Mouse (Mus musculus) limb, embryonic 12.5 days (tissue): Measurements from ENCODE around the gene Cog5. TPM values are rescaled to one million over a fixed set of nuclear protein-coding genes. Genes with fewer than 3 reads are reported as not detected.

Experiments
- ATAC-seq: fragments of 200-750 bp; cut with Nextera tagmentation; 2 replicates; pipeline ENCODE4 v1.8.0; 2017; ENCODE audit warnings: low read depth, moderate TSS enrichment; ENCODE audit not compliant: insufficient number of reproducible peaks, insufficient read depth, low FRiP score, low TSS enrichment
- H3K27ac ChIP-seq: fragments of 300-500 bp; sonication (generic); 2 replicates; pipeline ENCODE4 v1.5.1; 2016; ENCODE audit warnings: mild to moderate bottlenecking, moderate library complexity
- H3K27me3 ChIP-seq: fragments of 300-500 bp; sonication (generic); 2 replicates; pipeline ENCODE4 v1.6.1; 2016; ENCODE audit warnings: mild to moderate bottlenecking, moderate library complexity
- H3K36me3 ChIP-seq: fragments of 300-500 bp; sonication (generic); 2 replicates; pipeline ENCODE4 v1.6.1; 2016; ENCODE audit warnings: mild to moderate bottlenecking, moderate library complexity
- H3K4me1 ChIP-seq: fragments of 300-500 bp; sonication (generic); replicated peaks from 2 replicates; pipeline ENCODE4 v1.6.1; 2016
- H3K4me2 ChIP-seq: fragments of 300-500 bp; sonication (generic); 2 replicates; pipeline ENCODE4 v1.6.1; 2016; ENCODE audit warnings: mild to moderate bottlenecking, moderate library complexity
- H3K4me3 ChIP-seq: fragments of 300-500 bp; sonication (generic); replicated peaks from 2 replicates; pipeline ENCODE4 v1.5.1; 2016; ENCODE audit warnings: mild to moderate bottlenecking
- H3K9ac ChIP-seq: fragments of 300-500 bp; sonication (generic); replicated peaks from 2 replicates; pipeline ENCODE4 v1.6.1; 2016; ENCODE audit warnings: mild to moderate bottlenecking, moderate library complexity
- H3K9me3 ChIP-seq: fragments of 300-500 bp; sonication (generic); 2 replicates; pipeline ENCODE4 v1.6.1; 2016; ENCODE audit warnings: mild to moderate bottlenecking, moderate library complexity
- WGBS: fragments of 180-500 bp; shearing (Covaris S2); methylation state at CpG from one replicate; pipeline ENCODE4 v1.1.7; 2016; 5-methylcytosine and 5-hydroxymethylcytosine counted together
- polyA plus RNA-seq: library from polyadenylated mRNA; unstranded; fragments of >200 nt; fragmentation: Nextera tagmentation; extraction: Ambion mirVana; gene quantifications from 2 replicates; pipeline ENCODE4 v1.2.1, GENCODE M21; 2016

The Cog5 gene
- polyA plus RNA-seq, 1 experiment from 2014 or later: 36.0 TPM

GRCm38 (mm10) chr12:31985738-31986137 is 331.1 kb downstream of the Cog5 start:
- Histone ChIP-seq H3K9ac (no peak overlapping the region), H3K9me3 (no peaks in the 10 kb centered on the region), H3K4me1 (no peaks in the 10 kb centered on the region; the same call in 1 of the 2 replicates), H3K27ac (no peak overlapping the region), H3K36me3 (no peaks in the 10 kb centered on the region), H3K4me2 (no peak overlapping the region), H3K4me3 (no peak overlapping the region), H3K27me3 (no peaks in the 10 kb centered on the region)
- WGBS: 91% methylated on average over 6 of the region's 6 CpGs
- ATAC-seq: no peak

GRCm38 (mm10) chr12:31986463-31986862 is 331.8 kb downstream of the Cog5 start:
- WGBS: 90% methylated on average over 2 of the region's 2 CpGs

More at GRCm38 (mm10) chr12:31986463-31986862, 331.8 kb downstream of the Cog5 start:
- Histone ChIP-seq H3K36me3 (no peaks in the 10 kb centered on the region), H3K4me1 (no peaks in the 10 kb centered on the region; the same call in 1 of the 2 replicates), H3K27me3 (no peaks in the 10 kb centered on the region), H3K9ac (no peak overlapping the region), H3K4me2 (no peak overlapping the region), H3K4me3 (no peak overlapping the region), H3K9me3 (no peaks in the 10 kb centered on the region), H3K27ac (no peak overlapping the region)
- no peak for ATAC-seq

Other genes starting within 250 kb of the Cog5 start
- 12.1 and 12.5 TPM in 2 replicates for gene Cbll1, start 155.3 kb upstream of the Cog5 start, polyA plus RNA-seq
- 0.06 and 0.09 TPM in 2 replicates for gene Slc26a4, start 94.9 kb upstream of the Cog5 start, polyA plus RNA-seq
- 30.7 and 35.0 TPM in 2 replicates for gene Bcap29, start 20.2 kb upstream of the Cog5 start, polyA plus RNA-seq
- gene Dus4l, start within 50 bp of the Cog5 start, polyA plus RNA-seq: 11.0 and 11.5 TPM in 2 replicates
- 0.32 and 0.68 TPM in 2 replicates for gene Gpr22, start 59.1 kb downstream of the Cog5 start, polyA plus RNA-seq